Mouse (Mus musculus) WW6 (cell line): ENCODE data around the gene Cttn.

Experiments
- DNase-seq: peaks from one replicate; pipeline ENCODE4 v3.0.0-alpha.2; 2013; ENCODE audit warnings: low read depth, low spot score

The Cttn gene

GRCm38 (mm10) chr7:144391727-144392126 is 79.1 kb downstream of the Cttn start:
- DNase-seq: no peak

DNA sequence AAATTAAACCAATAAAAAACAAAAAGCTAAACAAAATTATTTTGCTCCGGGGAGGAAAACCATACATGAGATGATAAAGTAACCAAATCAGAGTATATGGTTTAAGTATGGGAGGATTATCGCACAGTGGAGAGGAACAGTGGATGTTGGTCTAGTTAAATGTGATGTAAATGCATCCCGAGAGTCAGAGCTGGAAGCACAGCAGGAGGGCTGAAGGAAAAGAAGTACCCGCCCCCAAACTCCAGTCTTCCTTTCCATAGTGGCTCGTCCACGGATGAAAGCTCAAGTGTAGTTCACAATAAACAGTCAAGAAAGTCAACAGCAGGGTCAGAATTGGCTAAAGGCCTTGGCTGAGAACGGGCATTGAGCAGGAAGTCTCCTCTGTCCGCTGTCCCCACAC is 80.1 kb downstream of the Cttn start:
- no peak for DNase-seq

DNA sequence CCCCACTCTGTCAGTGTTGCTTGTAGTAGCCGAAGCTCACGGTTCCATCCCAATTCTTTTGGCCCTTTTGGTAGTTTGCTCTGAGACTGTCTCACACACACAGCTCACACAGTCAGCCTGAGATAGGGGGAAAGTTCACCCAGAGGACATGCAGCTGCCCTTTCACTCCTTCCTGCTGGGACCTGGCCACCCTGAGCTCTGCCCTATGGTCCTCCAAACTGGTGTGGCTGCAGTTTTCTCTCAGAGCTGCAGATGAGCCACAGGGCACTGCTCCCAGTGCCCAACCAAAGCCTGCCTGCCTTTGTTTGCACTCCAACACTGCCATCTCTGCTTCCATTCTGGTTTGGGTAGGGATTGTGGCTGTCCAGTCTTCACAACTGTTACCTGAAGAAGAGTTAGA is 81.1 kb downstream of the Cttn start:
- DNase-seq: no peak

- no peak for DNase-seq
Observed at GRCm38 (mm10) chr7:144387537-144387936, 83.3 kb downstream of the Cttn start.
